Mouse (Mus musculus) cerebellum, adult 2 months (tissue): ENCODE measurements around the gene Fhad1.

Source experiments
- CTCF ChIP-seq: fragments of 200-500 bp; IDR thresholded peaks from 2 replicates; pipeline ENCODE4 v1.5.1; 2011; ENCODE audit warnings: low read depth, mild to moderate bottlenecking, control low read depth, low read length, moderate library complexity, borderline replicate concordance; ENCODE audit not compliant: insufficient read depth
- POLR2A ChIP-seq: fragments of 200-500 bp; IDR thresholded peaks from 2 replicates; pipeline ENCODE4 v1.6.1; 2011; ENCODE audit warnings: low read length, control low read depth, borderline replicate concordance; ENCODE audit not compliant: insufficient read depth

DNA sequence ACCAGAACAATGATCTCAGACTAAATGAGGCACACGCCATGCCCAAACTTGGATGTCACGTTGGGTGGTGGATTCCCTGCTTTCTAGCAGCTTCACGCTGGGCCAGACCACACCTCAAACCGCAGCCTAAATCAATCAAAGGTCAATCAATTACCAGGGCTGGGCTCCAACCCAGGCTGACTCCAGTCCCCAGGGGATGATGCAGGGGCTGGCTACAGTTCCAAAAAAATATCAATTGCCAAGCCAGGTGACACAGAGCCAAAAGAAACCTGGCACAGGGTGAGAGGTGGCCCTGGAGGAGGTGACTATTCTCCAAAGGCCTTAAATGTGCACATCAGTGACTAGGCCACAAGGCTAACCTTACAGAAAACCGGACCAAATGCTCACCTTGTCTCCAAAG lies 149.3 kb downstream of the Fhad1 start:
- TF ChIP-seq CTCF (no peak), POLR2A (no peak)
